Mouse (Mus musculus) frontal cortex, postnatal 25 days (tissue): ENCODE measurements around the gene Rnase10.
"Not testable (repeated sequence)": the region's sequence is repeated elsewhere in the genome, so short reads cannot be mapped to it uniquely, and the experiment has no call there.

Source experiments
- DNase-seq, 2 experiments: peaks; one replicate each; pipeline ENCODE4 v3.0.0; 2022; ENCODE audit warnings: low spot score in 2 of 2

Rnase10 gene

GRCm38 (mm10) chr14:51007152-51007801 lies at the start of gene Rnase10:
TSS of gene Rnase10 (plus strand) at chr14:51007751.
- no peak for DNase-seq

DNA sequence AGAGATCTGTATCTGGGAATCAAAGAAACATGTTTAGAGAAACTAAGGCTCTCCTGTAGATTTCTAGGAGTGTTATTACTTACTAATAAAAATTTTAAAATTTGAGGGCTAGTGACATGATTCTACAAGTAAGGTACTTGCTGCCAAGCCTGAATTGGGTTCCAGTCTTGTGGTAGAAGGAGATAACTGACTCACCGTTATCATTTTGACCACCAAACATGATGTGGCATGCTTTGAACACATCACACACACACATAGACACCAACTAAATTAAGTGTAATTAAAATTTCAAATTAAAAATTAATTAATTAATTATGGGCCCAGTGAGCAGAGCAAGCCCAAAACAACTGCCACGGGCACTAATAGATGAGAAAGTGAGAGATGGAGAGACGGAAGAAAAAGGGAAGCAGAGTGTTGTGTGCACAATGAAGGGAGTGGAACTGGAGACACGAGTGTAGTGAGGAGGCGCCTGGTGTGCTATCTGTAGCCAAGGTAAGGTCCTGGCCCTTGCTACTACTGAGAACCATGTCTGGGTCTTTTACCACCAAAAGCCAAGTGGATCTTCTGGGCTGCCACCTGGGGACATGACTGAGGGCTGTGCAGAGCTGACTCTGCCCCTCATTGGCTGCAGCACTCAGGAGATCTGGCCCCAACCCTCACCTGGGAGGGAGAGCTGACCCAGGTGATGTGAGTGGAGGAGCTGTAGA lies 49.1 kb upstream of the Rnase10 start:
- DNase-seq, result not testable (repeated sequence)

DNA sequence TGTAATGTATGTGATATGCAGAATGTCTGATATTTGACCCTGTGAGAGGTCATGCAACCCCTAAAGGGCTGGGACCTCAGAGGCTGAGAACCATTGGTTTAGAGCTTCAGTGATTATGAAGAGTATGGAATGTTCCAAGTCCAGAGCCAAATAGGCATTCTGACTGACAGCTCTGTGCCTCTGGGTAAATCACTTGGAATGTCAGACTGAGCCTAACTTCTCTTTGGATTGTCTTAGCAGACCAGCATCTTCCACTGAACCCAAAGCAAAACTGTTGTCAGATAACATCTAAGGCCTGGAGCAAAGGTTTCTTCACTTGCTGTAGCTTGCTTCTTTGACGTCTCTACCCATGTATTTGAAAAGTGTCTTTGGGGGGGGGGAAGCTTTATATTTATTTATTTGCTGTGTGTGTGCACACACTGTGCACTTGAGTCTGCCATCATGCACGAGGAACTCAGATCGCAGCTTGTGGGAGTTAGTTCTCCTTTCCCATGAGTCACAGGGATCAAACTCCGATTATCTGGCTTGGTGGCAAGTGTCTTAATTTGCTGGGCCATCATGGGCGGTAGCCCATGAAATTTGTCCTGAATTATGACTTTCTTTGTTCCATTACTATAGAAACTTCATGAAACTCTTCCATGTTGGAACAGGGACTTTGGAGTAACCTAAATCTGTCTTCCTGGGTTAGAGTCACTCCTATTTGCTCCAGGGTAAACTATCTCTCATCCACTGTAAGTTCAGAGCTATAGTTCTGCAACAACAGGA lies 39.2 kb upstream of the Rnase10 start:
- DNase-seq, result no peak

- DNase-seq, result no peak
Observed at GRCm38 (mm10) chr14:50969041-50969440, 38.5 kb upstream of the Rnase10 start.

DNA sequence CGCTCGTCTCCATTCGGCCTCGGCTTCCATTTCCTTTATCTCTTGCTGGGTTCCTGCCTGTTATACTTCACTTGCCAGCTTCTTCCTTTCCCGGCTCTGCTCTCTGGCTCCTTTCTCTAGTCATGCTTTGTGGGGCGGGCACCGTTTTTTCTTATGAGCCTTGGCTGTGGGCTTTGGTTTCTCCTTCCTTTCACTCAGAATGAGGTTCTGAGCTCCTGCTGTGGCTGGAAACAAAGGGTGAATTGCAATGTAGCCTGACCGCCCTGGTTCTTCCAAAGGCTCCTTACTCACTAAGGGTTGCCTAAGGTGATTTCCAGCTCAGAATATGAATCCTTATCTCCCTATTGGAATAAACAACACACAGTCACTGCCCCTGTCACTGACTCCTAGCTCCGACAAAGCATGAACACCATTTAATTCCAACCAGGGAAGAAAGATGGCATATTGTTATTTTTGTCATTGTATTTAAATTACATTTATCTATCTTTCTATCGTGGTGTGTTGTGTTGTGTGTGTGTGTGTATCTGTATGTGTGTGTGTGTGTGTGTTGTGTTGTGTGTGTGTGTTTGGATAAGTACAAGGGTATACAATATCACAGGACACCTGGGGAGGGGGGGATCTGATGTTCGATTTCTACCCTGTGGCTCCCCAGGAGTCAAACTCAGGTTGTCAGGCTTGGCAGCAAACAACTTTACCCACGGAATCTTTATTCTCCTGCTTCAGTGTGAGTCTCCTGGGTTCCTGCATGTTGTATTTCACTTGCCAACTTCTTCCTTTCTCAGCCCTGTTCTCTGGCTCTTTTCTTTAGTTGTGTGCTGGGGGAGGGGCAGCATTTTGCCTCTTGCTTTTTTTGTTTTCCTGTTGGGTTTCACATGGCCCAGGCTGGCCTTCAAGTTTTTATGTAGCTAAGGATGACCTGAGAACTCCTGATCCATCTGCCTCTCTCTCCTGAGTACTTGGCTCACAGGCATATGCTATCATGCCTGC lies 37.7 kb upstream of the Rnase10 start:
- DNase-seq, result peak in 1 of 2 experiments; percentile 18

GRCm38 (mm10) chr14:50970822-50971221 lies 36.7 kb upstream of the Rnase10 start:
- DNase-seq, result no peak

GRCm38 (mm10) chr14:50973054-50973453 lies 34.5 kb upstream of the Rnase10 start:
- DNase-seq, result not testable (repeated sequence)

DNA sequence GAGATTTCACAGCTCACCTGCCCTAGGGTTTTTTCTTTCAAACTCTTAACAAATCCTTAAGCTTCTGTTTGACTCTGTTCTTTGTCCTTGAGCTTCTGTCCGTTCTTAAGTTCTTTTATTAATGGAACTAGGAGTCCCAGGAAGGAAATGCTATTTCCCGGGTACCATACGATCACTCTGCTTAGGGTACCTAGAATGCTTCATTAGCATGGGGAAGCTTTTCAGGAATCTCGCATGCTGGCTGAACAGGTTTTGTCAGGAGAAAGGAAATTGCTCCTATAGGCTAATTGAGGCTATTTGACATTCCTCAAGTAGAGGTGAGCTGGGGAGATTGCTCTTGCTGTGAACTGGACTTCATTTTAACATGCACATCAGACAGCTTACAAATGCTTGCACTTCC lies 33.9 kb upstream of the Rnase10 start:
- DNase-seq, result no peak

- no peak for DNase-seq
Observed at GRCm38 (mm10) chr14:50975001-50975400, 32.5 kb upstream of the Rnase10 start.

GRCm38 (mm10) chr14:50976674-50977073 lies 30.9 kb upstream of the Rnase10 start:
- no peak for DNase-seq

- not testable (repeated sequence) for DNase-seq
Observed at GRCm38 (mm10) chr14:50978451-50978850, 29.1 kb upstream of the Rnase10 start.

DNA sequence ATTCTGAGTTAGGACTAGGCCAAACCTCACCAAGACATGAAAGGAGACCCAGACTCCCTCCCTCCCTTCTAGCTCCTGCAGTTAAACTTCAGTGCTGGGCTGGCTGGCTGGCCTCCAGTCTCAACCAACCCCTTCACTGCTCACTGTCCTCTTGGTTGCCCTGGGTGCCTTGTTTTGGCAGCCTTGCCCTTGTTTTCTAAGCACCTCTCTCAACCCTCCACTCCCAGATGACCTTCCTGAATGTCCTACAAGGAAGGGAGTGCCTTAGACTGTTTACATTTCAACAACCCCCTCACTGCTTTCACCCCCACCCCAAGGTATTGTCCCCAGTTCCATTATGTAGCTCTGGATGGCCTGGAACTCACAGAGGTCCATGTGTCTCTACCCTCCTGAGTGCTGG lies 27.9 kb upstream of the Rnase10 start:
- no peak for DNase-seq

- DNase-seq, result no peak
Observed at GRCm38 (mm10) chr14:50981207-50981606, 26.3 kb upstream of the Rnase10 start.

DNA sequence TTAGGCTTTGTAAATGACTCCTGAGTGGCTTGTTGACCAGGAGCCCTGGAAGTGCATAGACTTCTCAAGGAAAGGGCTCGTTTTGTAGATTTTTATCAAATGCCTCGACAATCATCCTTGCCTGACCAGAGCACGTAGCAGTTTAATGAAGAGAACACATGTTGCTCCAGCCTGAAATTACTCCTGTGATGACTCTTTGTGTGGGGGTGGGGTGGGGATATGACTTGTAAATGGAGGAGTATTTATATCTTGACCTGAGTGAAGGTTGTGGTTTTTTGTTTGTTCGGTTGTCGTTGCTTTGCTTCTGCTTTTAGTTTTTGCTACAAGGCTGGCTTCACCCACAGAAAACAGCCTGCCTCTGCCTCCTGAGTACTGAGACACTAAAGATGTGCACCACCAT lies 25.7 kb upstream of the Rnase10 start:
- no peak for DNase-seq

DNA sequence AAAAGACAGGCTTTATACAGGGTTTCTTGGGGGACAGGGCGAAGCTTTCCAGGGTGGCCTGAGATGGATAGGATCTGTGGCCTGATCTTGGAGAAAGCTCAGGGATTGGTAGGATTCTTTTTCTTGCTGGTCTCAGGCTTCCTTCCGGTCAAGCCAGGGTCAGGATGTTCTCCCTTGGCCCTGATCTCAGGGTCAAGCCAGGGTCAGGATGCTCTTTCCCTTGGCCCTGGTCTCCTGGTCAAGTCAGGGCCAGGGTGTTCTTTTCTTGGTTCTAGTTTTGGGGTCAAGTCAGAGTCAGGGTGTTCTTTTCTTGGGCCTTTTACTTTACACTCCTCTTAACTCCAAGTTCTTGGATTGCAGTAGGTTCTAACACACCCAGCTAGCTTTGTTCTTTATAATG lies 19.9 kb upstream of the Rnase10 start:
- DNase-seq, result no peak

DNA sequence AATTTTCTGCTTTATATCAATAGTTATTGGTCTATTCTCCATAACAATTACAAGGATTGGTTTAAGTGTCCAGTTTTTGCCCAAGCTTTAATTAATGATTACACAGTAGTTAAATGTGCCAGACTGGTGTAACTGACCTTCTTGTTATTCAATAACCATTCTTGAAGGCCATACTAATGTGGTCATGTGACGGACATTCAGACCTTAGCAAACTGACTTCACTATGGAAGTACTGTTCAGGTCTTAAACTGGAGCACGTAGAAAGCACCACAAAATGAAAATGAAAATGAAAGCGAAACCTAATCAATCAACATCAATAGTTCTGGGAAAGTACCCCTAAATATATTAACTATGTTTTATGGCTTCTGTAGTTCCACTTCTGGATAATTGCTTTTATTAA lies 16.5 kb upstream of the Rnase10 start:
- no peak for DNase-seq

- DNase-seq, result no peak
Observed at GRCm38 (mm10) chr14:50997088-50997487, 10.5 kb upstream of the Rnase10 start.

GRCm38 (mm10) chr14:50997999-50998666 lies 9.4 kb upstream of the Rnase10 start:
- DNase-seq, result no peak

DNA sequence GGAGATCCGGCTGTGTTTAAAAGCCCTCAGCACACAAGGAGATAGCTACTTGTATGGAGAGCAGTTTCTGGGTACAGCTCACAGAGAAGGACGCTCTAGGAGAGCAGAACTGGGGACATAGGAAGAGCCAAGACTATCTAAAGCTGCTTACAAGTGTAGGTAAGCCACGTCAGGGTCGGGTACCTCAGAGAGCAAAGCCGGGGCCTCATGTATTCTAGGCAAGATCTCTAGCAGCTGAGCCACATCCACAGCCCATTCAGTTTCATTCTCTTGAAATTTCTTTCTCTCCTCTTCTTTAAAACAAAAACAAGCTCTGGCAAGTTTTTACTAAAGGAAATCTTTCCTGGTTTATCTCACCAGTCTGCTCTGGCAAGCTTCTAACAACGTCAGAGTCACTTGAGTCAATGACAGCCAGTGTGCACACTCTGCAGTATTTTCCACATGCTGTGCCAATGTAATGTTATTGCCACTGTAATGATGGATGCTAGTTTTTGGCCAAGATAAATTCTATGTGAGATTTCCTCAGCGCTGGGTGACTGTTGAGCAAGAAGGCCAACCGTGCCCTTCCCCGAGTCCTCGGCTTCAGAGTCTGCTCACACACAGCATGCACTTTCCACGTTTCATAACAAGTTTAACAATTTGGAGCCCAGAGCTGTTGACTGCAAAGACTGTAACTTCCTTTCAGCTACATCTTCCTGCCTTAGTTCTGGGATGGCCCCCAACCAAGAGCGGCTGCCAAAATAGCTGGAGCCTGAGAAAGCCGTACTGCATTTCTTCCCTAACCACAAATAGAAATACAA lies 563 bp downstream of the Rnase10 start:
- DNase-seq, result peak in 1 of 2 experiments; percentile 17

- DNase-seq, result no peak
Observed at GRCm38 (mm10) chr14:51008781-51009180, 1.2 kb downstream of the Rnase10 start.
